Mouse (Mus musculus) adrenal gland, adult 2 months (tissue): ENCODE measurements at regions not wholly inside any gene's neighbourhood (a gene's known extent, or its start where the extent isn't known, plus 50 kb on each side); places are given as distances from the start of the nearest gene placed in this dataset.

Source experiments
- DNase-seq: peaks from one replicate; pipeline ENCODE4 v3.0.0; 2021
- microRNA-seq, 2 experiments: library from miRNA; unstranded; fragments of <30 nt; microRNA quantifications; one replicate each; pipeline ENCODE4 v1.2.0; 2021

- no peak for DNase-seq
Measured at GRCm38 (mm10) chr13:75652966-75653365, 53.6 kb upstream of the Ell2 start.

Small RNAs in the stretch of these regions (microRNA-seq; reads per million reads assigned to microRNA genes)
- gene Mir682 = 0 reads per million in 2 experiments
